Mouse (Mus musculus): ENCODE measurements around the gene Kdm4b.

GRCm38 (mm10) chr17:56285995-56286394, 39.9 kb upstream of the Kdm4b start:
- TF ChIP-seq EP300 (optimal IDR thresholded peaks at IDR 0.05) (no peak), CTCF (IDR thresholded peaks at IDR 0.05; ENCODE audit: low read depth) (no peak)
